In the genomic region with DNA sequence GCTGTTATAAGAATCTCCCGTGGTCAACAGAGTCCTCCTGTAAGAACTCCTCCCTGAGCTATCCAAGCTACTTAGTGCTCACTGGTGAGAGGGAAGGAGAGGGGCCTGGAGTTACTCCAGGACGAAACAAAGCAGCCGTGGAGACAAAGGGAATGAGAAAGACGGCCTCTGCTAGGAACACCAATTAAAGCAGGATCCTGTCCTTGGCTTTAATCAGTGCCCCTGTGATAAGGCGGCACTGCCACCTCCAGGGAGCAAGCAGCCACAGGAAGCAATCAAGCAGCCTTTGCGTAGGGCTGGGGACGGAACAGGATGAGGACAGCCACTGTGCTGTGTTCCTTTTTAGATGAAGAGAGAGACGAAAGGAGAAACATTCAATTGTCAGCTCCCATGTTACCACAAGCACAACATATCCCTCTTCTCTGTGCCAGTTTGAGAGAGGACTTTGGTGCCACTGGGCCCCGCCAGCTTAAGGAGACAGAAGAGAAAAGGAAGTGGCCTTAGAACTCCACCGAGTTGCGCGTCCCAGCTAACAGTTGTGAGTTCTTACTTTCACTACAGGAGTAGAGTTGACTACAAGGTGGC, we compare ENCODE assay signal across 8 mouse cellular contexts.
DNase-seq lines count a peak whose midpoint lies in the region; ATAC-seq and TF ChIP-seq lines count a peak whose summit lies in the region.

No protein-coding gene starts in this region.

- peak overlapping the region; percentile 29 for H3K9ac ChIP-seq in forebrain, embryonic 14.5 days (ENCODE audit: low read length)
- peak overlapping the region; percentile 14; the same call in 1 of the 2 replicates for H3K9ac ChIP-seq in intestine, embryonic 15.5 days
- no peak overlapping the region for H3K9ac ChIP-seq in liver, postnatal 0 days (replicated peaks)
- H3K9ac ChIP-seq in neural tube, embryonic 13.5 days, result peak overlapping the region; percentile 59

- WGBS in forebrain, embryonic 14.5 days, result 11% methylated on average over 12 of the region's 12 CpGs
- 23% methylated on average over 12 of the region's 12 CpGs for WGBS in intestine, embryonic 15.5 days
- 19% methylated on average over 12 of the region's 12 CpGs for WGBS in liver, postnatal 0 days (ENCODE audit: insufficient replicate concordance)
- WGBS in neural tube, embryonic 13.5 days, result 27% methylated on average over 12 of the region's 12 CpGs

- no peak for DNase-seq in layer of hippocampus, adult 2 months (ENCODE audit: low spot score in 2 of 2)
- DNase-seq in layer of hippocampus, adult 11-12 months (ENCODE audit: low spot score), result no peak
- peak; percentile 80 for DNase-seq in forebrain, embryonic 14.5 days (ENCODE audit: low spot score)
- no peak for DNase-seq in liver, postnatal 0 days
- no peak for DNase-seq in urinary bladder, postnatal 36 days (ENCODE audit: low spot score in 2 of 2)
- no peak for DNase-seq in gastrocnemius, postnatal 10 days

- 0 out of 2 replicates have a peak overlapping the region, but pooled peaks have one; percentile 2 for H3K4me2 ChIP-seq in forebrain, embryonic 14.5 days (ENCODE audit: low read length)
- peak overlapping the region; percentile 47 for H3K4me2 ChIP-seq in intestine, embryonic 15.5 days (replicated peaks)
- peak overlapping the region; percentile 64 for H3K4me2 ChIP-seq in liver, postnatal 0 days (ENCODE audit: low read depth, low read length)
- peak overlapping the region; percentile 44 for H3K4me2 ChIP-seq in neural tube, embryonic 13.5 days

- H3K4me3 ChIP-seq in layer of hippocampus, adult 2 months, result peak overlapping the region; percentile 59
- no peak overlapping the region for H3K4me3 ChIP-seq in forebrain, embryonic 14.5 days (ENCODE audit: low read depth, low read length)
- H3K4me3 ChIP-seq in intestine, embryonic 15.5 days (replicated peaks), result no peak overlapping the region
- H3K4me3 ChIP-seq in liver, postnatal 0 days (ENCODE audit: low read depth, low read length), result peak overlapping the region; percentile 27
- no peak overlapping the region for H3K4me3 ChIP-seq in neural tube, embryonic 13.5 days

- peak; percentile 45 for TF ChIP-seq CTCF in layer of hippocampus, adult 2 months (conservative IDR thresholded peaks at IDR 0.05)
- peak; percentile 37 for TF ChIP-seq CTCF in liver, postnatal 0 days (IDR thresholded peaks at IDR 0.05; ENCODE audit: low read depth)

- H3K36me3 ChIP-seq in forebrain, embryonic 14.5 days (ENCODE audit: control insufficient read depth, insufficient read depth, low read length), result no peaks in the 10 kb centered on the region
- H3K36me3 ChIP-seq in intestine, embryonic 15.5 days, result no peaks in the 10 kb centered on the region
- no peaks in the 10 kb centered on the region for H3K36me3 ChIP-seq in liver, postnatal 0 days (replicated peaks; ENCODE audit: insufficient read depth, low read length)
- H3K36me3 ChIP-seq in neural tube, embryonic 13.5 days, result no peaks in the 10 kb centered on the region

- peaks cover 73% of the 10 kb centered on the region for H3K4me1 ChIP-seq in forebrain, embryonic 14.5 days (ENCODE audit: control insufficient read depth, insufficient read depth, low read length)
- peaks cover 62% of the 10 kb centered on the region for H3K4me1 ChIP-seq in intestine, embryonic 15.5 days (replicated peaks)
- peaks cover 24% of the 10 kb centered on the region for H3K4me1 ChIP-seq in liver, postnatal 0 days (ENCODE audit: insufficient read depth)
- H3K4me1 ChIP-seq in neural tube, embryonic 13.5 days (replicated peaks), result peaks cover 100% of the 10 kb centered on the region

- ATAC-seq in forebrain, embryonic 14.5 days, result peak; percentile 43
- peak; percentile 24; the same call in 1 of the 2 replicates for ATAC-seq in intestine, embryonic 15.5 days
- ATAC-seq in liver, postnatal 0 days, result peak; percentile 57
- no peak for ATAC-seq in neural tube, embryonic 13.5 days (ENCODE audit: low read depth)

- peak overlapping the region; percentile 99 for H3K27ac ChIP-seq in layer of hippocampus, adult 2 months
- H3K27ac ChIP-seq in forebrain, embryonic 14.5 days (ENCODE audit: low read depth, low read length), result peak overlapping the region; percentile 84
- H3K27ac ChIP-seq in intestine, embryonic 15.5 days, result peak overlapping the region; percentile 83
- H3K27ac ChIP-seq in liver, postnatal 0 days (ENCODE audit: low read depth), result peak overlapping the region; percentile 85
- peak overlapping the region; percentile 95 for H3K27ac ChIP-seq in neural tube, embryonic 13.5 days (replicated peaks)

- H3K27me3 ChIP-seq in forebrain, embryonic 14.5 days (replicated peaks; ENCODE audit: control insufficient read depth, insufficient read depth, low read length), result no peaks in the 10 kb centered on the region
- H3K27me3 ChIP-seq in intestine, embryonic 15.5 days (replicated peaks), result no peaks in the 10 kb centered on the region
- no peaks in the 10 kb centered on the region for H3K27me3 ChIP-seq in liver, postnatal 0 days (ENCODE audit: insufficient read depth, low read length)
- no peaks in the 10 kb centered on the region for H3K27me3 ChIP-seq in neural tube, embryonic 13.5 days

- TF ChIP-seq EP300 in liver, postnatal 0 days (IDR thresholded peaks at IDR 0.05; ENCODE audit: low read depth), result no peak

- no peaks in the 10 kb centered on the region for H3K9me3 ChIP-seq in forebrain, embryonic 14.5 days (replicated peaks; ENCODE audit: control insufficient read depth, low read length)
- no peaks in the 10 kb centered on the region for H3K9me3 ChIP-seq in intestine, embryonic 15.5 days
- H3K9me3 ChIP-seq in liver, postnatal 0 days (ENCODE audit: low read length), result no peaks in the 10 kb centered on the region
- no peaks in the 10 kb centered on the region for H3K9me3 ChIP-seq in neural tube, embryonic 13.5 days

Comparison
In these comparisons a context has a peak if more than half of its experiments do, and no peak if none do; other contexts are left out.
1. H3K4me3 ChIP-seq: peak in layer of hippocampus, adult 2 months (single experiment) and liver, postnatal 0 days (single experiment); none in forebrain, embryonic 14.5 days (single experiment), intestine, embryonic 15.5 days (single experiment) and neural tube, embryonic 13.5 days (single experiment).
2. H3K4me2 ChIP-seq: peak in every context shown above with its lines; median percentile 64 in liver, postnatal 0 days; 47 in intestine, embryonic 15.5 days; 44 in neural tube, embryonic 13.5 days; 2 in forebrain, embryonic 14.5 days.
3. Peak in every context shown above with its lines, with median percentiles within 50 percentile points of each other: H3K27ac ChIP-seq.